15 mouse cellular contexts compared by ENCODE assay signal in genomic region chr17:25895415-25895814, GRCm38 (mm10). TPM values are rescaled to one million over a fixed set of nuclear protein-coding genes. Genes with fewer than 3 reads are reported as not detected.
DNase-seq lines count a peak whose midpoint lies in the region; ATAC-seq and TF ChIP-seq lines count a peak whose summit lies in the region.
"Had no signal": no experiment of that assay in that cellular context is flagged by ENCODE, and none has a peak within 500 bp of the region (broad histone marks: within the 10 kb centered on the region; RNA-seq: fewer than 3 reads in every experiment).

No protein-coding gene starts in this region.

- H3K79me2 ChIP-seq in liver, adult 2 months (ENCODE audit: control insufficient read depth, insufficient read depth, low read length), result peaks cover 12% of the 10 kb centered on the region; the same call in 1 of the 2 replicates

- no peak for ATAC-seq in liver, embryonic 12.5 days
- no peak for ATAC-seq in inflammation-experienced regulatory T-cells, adult 6 months
- ATAC-seq: activated CD4-positive, CD25-positive, alpha-beta regulatory T cell, adult 4 months; forebrain, embryonic 16.5 days; lung, postnatal 0 days had no signal

- no peaks in the 10 kb centered on the region for H3K27me3 ChIP-seq in liver, adult 2 months (ENCODE audit: control insufficient read depth, insufficient read depth, low read length)
- H3K27me3 ChIP-seq in liver, embryonic 12.5 days (replicated peaks), result no peaks in the 10 kb centered on the region
- H3K27me3 ChIP-seq in kidney, adult 2 months (replicated peaks; ENCODE audit: control insufficient read depth, insufficient read depth, low read length), result no peaks in the 10 kb centered on the region
- H3K27me3 ChIP-seq: limb, embryonic 13.5 days had no signal

- H3K9ac ChIP-seq in liver, adult 2 months (ENCODE audit: low read depth, low read length), result no peak overlapping the region
- no peak overlapping the region for H3K9ac ChIP-seq in liver, embryonic 12.5 days
- H3K9ac ChIP-seq: limb, embryonic 13.5 days had no signal

- no peaks in the 10 kb centered on the region; the same call in 1 of the 2 replicates for H3K4me1 ChIP-seq in liver, adult 2 months (ENCODE audit: control insufficient read depth, insufficient read depth, low read length)
- peaks cover 18% of the 10 kb centered on the region for H3K4me1 ChIP-seq in liver, embryonic 12.5 days
- H3K4me1 ChIP-seq in kidney, adult 2 months (ENCODE audit: control insufficient read depth, insufficient read depth, low read length), result no peaks in the 10 kb centered on the region; the same call in 1 of the 2 replicates
- H3K4me1 ChIP-seq: limb, embryonic 13.5 days had no signal

- no peak overlapping the region for H3K27ac ChIP-seq in liver, adult 2 months (replicated peaks; ENCODE audit: insufficient read depth, low read depth, low read length)
- no peak overlapping the region for H3K27ac ChIP-seq in liver, embryonic 12.5 days
- H3K27ac ChIP-seq in kidney, adult 2 months (ENCODE audit: insufficient read depth, low read depth, low read length), result no peak overlapping the region
- H3K27ac ChIP-seq: limb, embryonic 13.5 days had no signal

- no peaks in the 10 kb centered on the region for H3K9me3 ChIP-seq in liver, embryonic 12.5 days (replicated peaks)
- H3K9me3 ChIP-seq: limb, embryonic 13.5 days had no signal

- 12% methylated on average over 2 of the region's 2 CpGs for WGBS in liver, adult 2 months
- 33% methylated on average over 2 of the region's 2 CpGs for WGBS in liver, embryonic 12.5 days (ENCODE audit: insufficient replicate concordance)
- 9% methylated on average over 2 of the region's 2 CpGs for WGBS in kidney, adult 2 months

- H3K4me2 ChIP-seq in liver, embryonic 12.5 days, result no peak overlapping the region
- H3K4me2 ChIP-seq: limb, embryonic 13.5 days had no signal

- DNase-seq in embryo, embryonic 10 days (ENCODE audit: low spot score), result peak; percentile 78
- DNase-seq in embryo, embryonic 11 days, result no peak
- DNase-seq in liver, adult 2 months (ENCODE audit: extremely low read depth, low read depth, low spot score), result peak; percentile 58
- peak; percentile 65 for DNase-seq in kidney, adult 2 months
- DNase-seq in kidney, postnatal 4 days, result peak; percentile 70 to 77
- DNase-seq in layer of hippocampus, adult 9-10 months (ENCODE audit: low spot score), result no peak
- DNase-seq: cerebellum, postnatal 10 days; gastrocnemius, postnatal 14 days; thymus, adult 18-20 months had no signal

- TF ChIP-seq POLR2A in liver, adult 2 months (IDR thresholded peaks at IDR 0.05; ENCODE audit: extremely low read depth, insufficient read depth, low read length), result no peak
- no peak for TF ChIP-seq POLR2A in kidney, adult 2 months (IDR thresholded peaks at IDR 0.05; ENCODE audit: low read depth, low read length)

- TF ChIP-seq CTCF in liver, adult 2 months (IDR thresholded peaks at IDR 0.05; ENCODE audit: low read depth, low read length), result 0 out of 2 replicates have a peak, but pooled peaks have one; percentile 15
- TF ChIP-seq CTCF in kidney, adult 2 months (conservative IDR thresholded peaks at IDR 0.05; ENCODE audit: insufficient read depth, insufficient read length, low read depth, low read length), result peak; percentile 27

- peaks cover under 1% of the 10 kb centered on the region; the same call in 1 of the 2 replicates for H3K36me3 ChIP-seq in liver, adult 2 months (ENCODE audit: control insufficient read depth, insufficient read depth, low read length)
- H3K36me3 ChIP-seq in liver, embryonic 12.5 days, result peaks cover 6% of the 10 kb centered on the region
- no peaks in the 10 kb centered on the region for H3K36me3 ChIP-seq in kidney, adult 2 months (ENCODE audit: control insufficient read depth, insufficient read depth, low read length)

- no peak overlapping the region for H3K4me3 ChIP-seq in liver, adult 2 months (ENCODE audit: insufficient read depth, low read depth, low read length)
- no peak overlapping the region for H3K4me3 ChIP-seq in liver, embryonic 12.5 days
- H3K4me3 ChIP-seq in kidney, adult 2 months (ENCODE audit: insufficient read depth, low read depth, low read length), result no peak overlapping the region
- H3K4me3 ChIP-seq: limb, embryonic 13.5 days had no signal

RNA-seq across cellular contexts. Expression of gene Wfikkn1, which starts 14.8 kb away (rescaled TPM):
- total RNA-seq in liver, adult 2 months (2014; rRNA removed), result 0.07 and 0.09 TPM in 2 replicates
- polyA plus RNA-seq in liver, adult 2 months (2012; rRNA removed), result 0.24 and 0.92 TPM in 2 replicates
- polyA plus RNA-seq in liver, embryonic 12.5 days (2016; fragmentation: Nextera tagmentation; extraction: Ambion mirVana), result 0.83 and 0.91 TPM in 2 replicates
- polyA plus RNA-seq in kidney, adult 2 months (2012; rRNA removed), result 0.31 and 0.42 TPM in 2 replicates
- polyA plus RNA-seq in inflammation-experienced regulatory T-cells, adult 6 months (2017; shearing (Covaris generic)), result 1 to 10 TPM in 2 of 3 experiments, under 1 TPM in 1; 0.93 to 1.9 (median 1.4) TPM

RNA-seq across cellular contexts. Expression of gene Mettl26, which starts 20.5 kb away (rescaled TPM):
- total RNA-seq in liver, adult 2 months (2014; rRNA removed), result 129 and 131 TPM in 2 replicates
- polyA plus RNA-seq in liver, adult 2 months (2012; rRNA removed), result 415 and 439 TPM in 2 replicates
- polyA plus RNA-seq in liver, embryonic 12.5 days (2016; fragmentation: Nextera tagmentation; extraction: Ambion mirVana), result 52.3 and 53.5 TPM in 2 replicates
- polyA plus RNA-seq in kidney, adult 2 months (2012; rRNA removed), result 509 and 656 TPM in 2 replicates
- 100 to 1,000 TPM in 1 of 3 experiments, 10 to 100 TPM in 2; 91.1 to 121 (median 98.2) TPM for polyA plus RNA-seq in inflammation-experienced regulatory T-cells, adult 6 months (2017; shearing (Covaris generic))

RNA-seq across cellular contexts. Expression of gene Rab40c, which starts 24.1 kb away (rescaled TPM):
- total RNA-seq in liver, adult 2 months (2014; rRNA removed), result 6.1 and 7.2 TPM in 2 replicates
- polyA plus RNA-seq in liver, adult 2 months (2012; rRNA removed), result 22.8 and 24.1 TPM in 2 replicates
- polyA plus RNA-seq in liver, embryonic 12.5 days (2016; fragmentation: Nextera tagmentation; extraction: Ambion mirVana), result 9.9 and 11.8 TPM in 2 replicates
- 31.3 and 34.8 TPM in 2 replicates for polyA plus RNA-seq in kidney, adult 2 months (2012; rRNA removed)
- polyA plus RNA-seq in inflammation-experienced regulatory T-cells, adult 6 months (2017; shearing (Covaris generic)), result 1 to 10 TPM; 6.0 to 7.9 (median 7.5) TPM

RNA-seq across cellular contexts. Expression of gene Mcrip2, which starts 26.9 kb away (rescaled TPM):
- 26.1 and 36.0 TPM in 2 replicates for total RNA-seq in liver, adult 2 months (2014; rRNA removed)
- polyA plus RNA-seq in liver, adult 2 months (2012; rRNA removed), result 139 and 141 TPM in 2 replicates
- 68.0 and 70.3 TPM in 2 replicates for polyA plus RNA-seq in liver, embryonic 12.5 days (2016; fragmentation: Nextera tagmentation; extraction: Ambion mirVana)
- polyA plus RNA-seq in kidney, adult 2 months (2012; rRNA removed), result 258 and 286 TPM in 2 replicates
- 1 to 10 TPM; 2.5 to 3.9 (median 3.5) TPM for polyA plus RNA-seq in inflammation-experienced regulatory T-cells, adult 6 months (2017; shearing (Covaris generic))

RNA-seq across cellular contexts. Expression of gene Wdr90, which starts 34.1 kb away (rescaled TPM):
- total RNA-seq in liver, adult 2 months (2014; rRNA removed), result 2.7 and 3.3 TPM in 2 replicates
- polyA plus RNA-seq in liver, adult 2 months (2012; rRNA removed), result 9.0 and 14.1 TPM in 2 replicates
- polyA plus RNA-seq in liver, embryonic 12.5 days (2016; fragmentation: Nextera tagmentation; extraction: Ambion mirVana), result 19.5 and 19.6 TPM in 2 replicates
- polyA plus RNA-seq in kidney, adult 2 months (2012; rRNA removed), result 23.8 and 25.5 TPM in 2 replicates
- polyA plus RNA-seq in inflammation-experienced regulatory T-cells, adult 6 months (2017; shearing (Covaris generic)), result 1 to 10 TPM; 3.3 to 7.0 (median 6.8) TPM

Comparison
In these comparisons a context has a peak if more than half of its experiments do, and no peak if none do; other contexts are left out.
1. DNase-seq: peak in embryo, embryonic 10 days (single experiment), liver, adult 2 months (single experiment), kidney, adult 2 months (single experiment) and kidney, postnatal 4 days (2 of 2); none in embryo, embryonic 11 days (single experiment) and layer of hippocampus, adult 9-10 months (single experiment).